In the genomic region with DNA sequence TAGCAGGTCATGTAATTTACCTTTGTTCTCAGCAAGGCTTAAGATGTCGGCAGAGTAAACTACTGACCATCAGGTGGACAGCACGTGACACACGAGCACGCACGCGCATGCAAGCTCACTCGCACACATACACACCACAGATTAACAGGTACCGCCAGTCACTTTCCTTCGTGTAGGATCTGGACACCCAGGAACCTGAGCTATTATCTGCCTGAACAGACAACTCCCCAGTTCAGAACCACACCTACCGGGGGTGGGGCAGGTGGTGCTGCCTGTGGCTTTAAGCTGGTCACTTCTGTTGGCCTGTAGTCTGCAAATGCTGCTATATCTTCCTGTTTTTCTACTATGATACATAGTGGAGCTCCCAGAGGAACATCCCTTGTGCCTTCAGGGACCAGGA, we compare ENCODE assay signal across 22 mouse cellular contexts. TPM values are rescaled to one million over a fixed set of nuclear protein-coding genes. Genes with fewer than 3 reads are reported as not detected.
DNase-seq lines count a peak whose midpoint lies in the region; ATAC-seq and TF ChIP-seq lines count a peak whose summit lies in the region.
"Had no signal": no experiment of that assay in that cellular context is flagged by ENCODE, and none has a peak within 500 bp of the region (broad histone marks: within the 10 kb centered on the region; RNA-seq: fewer than 3 reads in every experiment).

No protein-coding gene starts in this region.

- peak overlapping the region; percentile 13 for H3K4me2 ChIP-seq in liver, embryonic 14.5 days (ENCODE audit: low read depth)
- H3K4me2 ChIP-seq in stomach, postnatal 0 days (replicated peaks; ENCODE audit: low read depth): no peak overlapping the region
- H3K4me2 ChIP-seq: forebrain, embryonic 12.5 days; heart, embryonic 15.5 days; hindbrain, embryonic 15.5 days had no signal

- 51% methylated on average over 10 of the region's 10 CpGs for WGBS in liver, embryonic 14.5 days (ENCODE audit: insufficient replicate concordance)
- 88% methylated on average over 10 of the region's 10 CpGs for WGBS in stomach, postnatal 0 days

- H3K4me3 ChIP-seq in liver, embryonic 14.5 days (ENCODE audit: insufficient read depth in 1 of 2, low read depth in 2 of 2, low read length in 2 of 2): no peak overlapping the region
- H3K4me3 ChIP-seq in stomach, postnatal 0 days (ENCODE audit: low read depth, low read length): no peak overlapping the region
- H3K4me3 ChIP-seq: embryonic facial prominence, embryonic 10.5 days; forebrain, embryonic 12.5 days; gastrocnemius, adult 2 months; heart, embryonic 15.5 days; hindbrain, embryonic 15.5 days; layer of hippocampus, adult 2 months; megakaryocyte, embryonic 14.5 days had no signal

- H3K27me3 ChIP-seq in liver, embryonic 14.5 days (ENCODE audit: control insufficient read depth, insufficient read depth, low read length): no peaks in the 10 kb centered on the region
- no peaks in the 10 kb centered on the region for H3K27me3 ChIP-seq in stomach, postnatal 0 days (ENCODE audit: control insufficient read depth, insufficient read depth, low read length)
- H3K27me3 ChIP-seq: forebrain, embryonic 12.5 days; heart, embryonic 15.5 days; hindbrain, embryonic 15.5 days; megakaryocyte, embryonic 14.5 days had no signal

- no peak for TF ChIP-seq EP300 in liver, embryonic 14.5 days (IDR thresholded peaks at IDR 0.05; ENCODE audit: low read depth)
- no peak for TF ChIP-seq EP300 in stomach, postnatal 0 days (optimal IDR thresholded peaks at IDR 0.05)

- H3K27ac ChIP-seq in liver, embryonic 14.5 days: no peak overlapping the region; the same call in 1 of the 2 replicates
- no peak overlapping the region for H3K27ac ChIP-seq in stomach, postnatal 0 days (replicated peaks)
- H3K27ac ChIP-seq: embryonic facial prominence, embryonic 10.5 days; forebrain, embryonic 12.5 days; gastrocnemius, adult 2 months; heart, embryonic 15.5 days; hindbrain, embryonic 15.5 days; layer of hippocampus, adult 2 months had no signal

- peaks cover 29% of the 10 kb centered on the region for H3K36me3 ChIP-seq in liver, embryonic 14.5 days (replicated peaks; ENCODE audit: control insufficient read depth, insufficient read depth, low read depth)
- peaks cover 30% of the 10 kb centered on the region for H3K36me3 ChIP-seq in stomach, postnatal 0 days (ENCODE audit: control insufficient read depth, insufficient read depth, low read length)

- intact Hi-C loops in left cerebral cortex, postnatal 4 days (cut with DNase I): no loop called here

- peaks cover 6 to 8% of the 10 kb centered on the region in 2 experiments for H3K4me1 ChIP-seq in liver, embryonic 14.5 days (replicated peaks; ENCODE audit: control insufficient read depth in 2 of 2, insufficient read depth in 2 of 2, low read length in 1 of 2)
- no peaks in the 10 kb centered on the region for H3K4me1 ChIP-seq in stomach, postnatal 0 days (replicated peaks; ENCODE audit: control insufficient read depth, insufficient read depth)
- H3K4me1 ChIP-seq: embryonic facial prominence, embryonic 10.5 days; forebrain, embryonic 12.5 days; heart, embryonic 15.5 days; hindbrain, embryonic 15.5 days had no signal

- no peak for TF ChIP-seq CTCF in liver, embryonic 14.5 days (IDR thresholded peaks at IDR 0.05; ENCODE audit: low read depth)
- TF ChIP-seq CTCF in stomach, postnatal 0 days (IDR thresholded peaks at IDR 0.05; ENCODE audit: low read depth): no peak

- no peaks in the 10 kb centered on the region for H3K9me3 ChIP-seq in liver, embryonic 14.5 days (ENCODE audit: control insufficient read depth, low read length)
- no peaks in the 10 kb centered on the region for H3K9me3 ChIP-seq in stomach, postnatal 0 days (ENCODE audit: control insufficient read depth, low read length)
- H3K9me3 ChIP-seq: embryonic facial prominence, embryonic 10.5 days; forebrain, embryonic 12.5 days; heart, embryonic 15.5 days; hindbrain, embryonic 15.5 days; megakaryocyte, embryonic 14.5 days had no signal

- H3K9ac ChIP-seq in liver, embryonic 14.5 days (replicated peaks): no peak overlapping the region
- no peak overlapping the region for H3K9ac ChIP-seq in stomach, postnatal 0 days (ENCODE audit: low read length)
- H3K9ac ChIP-seq: forebrain, embryonic 12.5 days; heart, embryonic 15.5 days; hindbrain, embryonic 15.5 days had no signal

- peak; percentile 54 for DNase-seq in c-Kit-positive CD71-positive TER-119-negative erythroid progenitor cells, embryonic 14.5 days (ENCODE audit: low read depth)
- DNase-seq in liver, embryonic 14.5 days (ENCODE audit: low read depth in 3 of 3, low spot score in 3 of 3): peak in 1 of 3 experiments; percentile 46
- DNase-seq in stomach, postnatal 0 days (ENCODE audit: low spot score): peak; percentile 36
- DNase-seq in lung, postnatal 14 days: no peak
- DNase-seq in left cerebral cortex, postnatal 4 days: no peak
- DNase-seq in Muller cell, postnatal 12 days (ENCODE audit: inconsistent ontology term): no peak
- DNase-seq: adrenal gland, postnatal 25 days; cerebellum, adult 11 months; cerebellum, postnatal 10 days; gastrocnemius, adult 2 months; kidney, adult 8-10 months; kidney, postnatal 25 days; lung, adult 18-20 months; midbrain, embryonic 14.5 days; right cerebral cortex, postnatal 14 days had no signal

- peak; percentile 88 for ATAC-seq in erythroblast, adult 5-6 weeks (replicated peaks; ENCODE audit: low FRiP score, poor library complexity, severe bottlenecking)
- peak; percentile 82 for ATAC-seq in liver, embryonic 14.5 days (ENCODE audit: insufficient read depth)
- ATAC-seq in stomach, postnatal 0 days (ENCODE audit: low FRiP score, low TSS enrichment): no peak

RNA-seq across cellular contexts. Expression of gene Dlat, which starts 9.1 kb away (rescaled TPM):
- total RNA-seq in erythroblast, adult 5-6 weeks (2015; ENCODE audit: low replicate concordance): 16.7 and 19.8 TPM in 2 replicates
- 6.7 and 16.4 TPM in 2 replicates for total RNA-seq in erythroblast, adult 5-6 weeks (2017; ENCODE audit: low replicate concordance)
- polyA plus RNA-seq in liver, embryonic 14.5 days (2012; rRNA removed): 7.0 and 14.4 TPM in 2 replicates
- 32.0 and 35.7 TPM in 2 replicates for polyA plus RNA-seq in liver, embryonic 14.5 days (2014; fragmentation: Nextera tagmentation; extraction: Ambion mirVana)
- 36.7 and 45.2 TPM in 2 replicates for polyA plus RNA-seq in stomach, postnatal 0 days (2015; fragmentation: Nextera tagmentation; extraction: Ambion mirVana)
- total RNA-seq in left cerebral cortex, postnatal 4 days (2021): 10 to 100 TPM; 73.7 to 79.4 TPM

RNA-seq across cellular contexts. Expression of gene Nkapd1, which starts 33.2 kb away (rescaled TPM):
- 9.0 and 15.3 TPM in 2 replicates for total RNA-seq in erythroblast, adult 5-6 weeks (2015; ENCODE audit: low replicate concordance)
- total RNA-seq in erythroblast, adult 5-6 weeks (2017; ENCODE audit: low replicate concordance): 5.3 and 7.2 TPM in 2 replicates
- polyA plus RNA-seq in liver, embryonic 14.5 days (2012; rRNA removed): 2.9 and 4.7 TPM in 2 replicates
- 7.0 and 7.3 TPM in 2 replicates for polyA plus RNA-seq in liver, embryonic 14.5 days (2014; fragmentation: Nextera tagmentation; extraction: Ambion mirVana)
- polyA plus RNA-seq in stomach, postnatal 0 days (2015; fragmentation: Nextera tagmentation; extraction: Ambion mirVana): 14.3 and 16.1 TPM in 2 replicates
- total RNA-seq in left cerebral cortex, postnatal 4 days (2021): 10 to 100 TPM; 30.6 to 31.1 TPM

RNA-seq across cellular contexts. Expression of gene Pih1d2, which starts 33.4 kb away (rescaled TPM):
- total RNA-seq in erythroblast, adult 5-6 weeks (2015; ENCODE audit: low replicate concordance): not detected in 2 replicates
- 0.42 and 1.0 TPM in 2 replicates for total RNA-seq in erythroblast, adult 5-6 weeks (2017; ENCODE audit: low replicate concordance)
- polyA plus RNA-seq in liver, embryonic 14.5 days (2012; rRNA removed): 0.18 and 0.78 TPM in 2 replicates
- 0.56 and 1.4 TPM in 2 replicates for polyA plus RNA-seq in liver, embryonic 14.5 days (2014; fragmentation: Nextera tagmentation; extraction: Ambion mirVana)
- polyA plus RNA-seq in stomach, postnatal 0 days (2015; fragmentation: Nextera tagmentation; extraction: Ambion mirVana): 2.2 and 3.2 TPM in 2 replicates
- 1 to 10 TPM; 2.1 to 2.5 TPM for total RNA-seq in left cerebral cortex, postnatal 4 days (2021)

RNA-seq across cellular contexts. Expression of gene Timm8b, which starts 46.8 kb away (rescaled TPM):
- 21.1 and 27.1 TPM in 2 replicates for total RNA-seq in erythroblast, adult 5-6 weeks (2015; ENCODE audit: low replicate concordance)
- 27.5 and 70.9 TPM in 2 replicates for total RNA-seq in erythroblast, adult 5-6 weeks (2017; ENCODE audit: low replicate concordance)
- polyA plus RNA-seq in liver, embryonic 14.5 days (2012; rRNA removed): 111 and 153 TPM in 2 replicates
- 248 and 263 TPM in 2 replicates for polyA plus RNA-seq in liver, embryonic 14.5 days (2014; fragmentation: Nextera tagmentation; extraction: Ambion mirVana)
- 252 and 278 TPM in 2 replicates for polyA plus RNA-seq in stomach, postnatal 0 days (2015; fragmentation: Nextera tagmentation; extraction: Ambion mirVana)
- total RNA-seq in left cerebral cortex, postnatal 4 days (2021): 100 to 1,000 TPM; 157 to 174 TPM

RNA-seq across cellular contexts. Expression of gene Sdhd, which starts 46.9 kb away (rescaled TPM):
- 50.0 and 63.1 TPM in 2 replicates for total RNA-seq in erythroblast, adult 5-6 weeks (2015; ENCODE audit: low replicate concordance)
- 26.2 and 57.2 TPM in 2 replicates for total RNA-seq in erythroblast, adult 5-6 weeks (2017; ENCODE audit: low replicate concordance)
- 167 and 179 TPM in 2 replicates for polyA plus RNA-seq in liver, embryonic 14.5 days (2012; rRNA removed)
- polyA plus RNA-seq in liver, embryonic 14.5 days (2014; fragmentation: Nextera tagmentation; extraction: Ambion mirVana): 322 and 337 TPM in 2 replicates
- 425 and 428 TPM in 2 replicates for polyA plus RNA-seq in stomach, postnatal 0 days (2015; fragmentation: Nextera tagmentation; extraction: Ambion mirVana)
- total RNA-seq in left cerebral cortex, postnatal 4 days (2021): 100 to 1,000 TPM; 110 to 120 TPM

Comparison
In these comparisons a context has a peak if more than half of its experiments do, and no peak if none do; other contexts are left out.
1. DNase-seq: peak in c-Kit-positive CD71-positive TER-119-negative erythroid progenitor cells, embryonic 14.5 days (single experiment) and stomach, postnatal 0 days (single experiment); none in lung, postnatal 14 days (single experiment), left cerebral cortex, postnatal 4 days (single experiment) and Muller cell, postnatal 12 days (single experiment).